Mouse (Mus musculus) forebrain, embryonic 15.5 days (tissue): ENCODE measurements around the gene Zfp65. TPM values are rescaled to one million over a fixed set of nuclear protein-coding genes. Genes with fewer than 3 reads are reported as not detected.
"Not testable (repeated sequence)": the region's sequence is repeated elsewhere in the genome, so short reads cannot be mapped to it uniquely, and the experiment has no call there.

Experiments used
- ATAC-seq: fragments of 200-750 bp; cut with Nextera tagmentation; replicated peaks from 2 replicates; pipeline ENCODE4 v1.8.0; 2017; ENCODE audit warnings: mild to moderate bottlenecking, moderate TSS enrichment, moderate library complexity
- H3K27ac ChIP-seq: fragments of 300-500 bp; sonication (generic); replicated peaks from 2 replicates; pipeline ENCODE4 v1.5.1; 2015; ENCODE audit warnings: mild to moderate bottlenecking, inconsistent platforms
- H3K27me3 ChIP-seq: fragments of 300-500 bp; sonication (generic); 2 replicates; pipeline ENCODE4 v1.6.1; 2015; ENCODE audit warnings: inconsistent platforms
- H3K36me3 ChIP-seq: fragments of 300-500 bp; sonication (generic); 2 replicates; pipeline ENCODE4 v1.6.1; 2015; ENCODE audit warnings: mild to moderate bottlenecking, inconsistent platforms
- H3K4me1 ChIP-seq: fragments of 300-500 bp; sonication (generic); 2 replicates; pipeline ENCODE4 v1.6.1; 2015; ENCODE audit warnings: inconsistent platforms
- H3K4me2 ChIP-seq: fragments of 300-500 bp; sonication (generic); replicated peaks from 2 replicates; pipeline ENCODE4 v1.6.1; 2015; ENCODE audit warnings: mild to moderate bottlenecking, inconsistent platforms
- H3K4me3 ChIP-seq: fragments of 300-500 bp; sonication (generic); 2 replicates; pipeline ENCODE4 v1.5.1; 2015; ENCODE audit warnings: mild to moderate bottlenecking, inconsistent platforms
- H3K9ac ChIP-seq: fragments of 300-500 bp; sonication (generic); replicated peaks from 2 replicates; pipeline ENCODE4 v1.6.1; 2015; ENCODE audit warnings: mild to moderate bottlenecking, inconsistent platforms
- H3K9me3 ChIP-seq: fragments of 300-500 bp; sonication (generic); 2 replicates; pipeline ENCODE4 v1.6.1; 2016; ENCODE audit warnings: inconsistent platforms
- WGBS: fragments of 180-500 bp; shearing (Covaris S2); methylation state at CpG from one replicate; pipeline ENCODE4 v1.1.7; 2015; ENCODE audit warnings: mixed read lengths; 5-methylcytosine and 5-hydroxymethylcytosine counted together
- polyA plus RNA-seq: library from polyadenylated mRNA; unstranded; fragments of >200 nt; fragmentation: Nextera tagmentation; extraction: Ambion mirVana; gene quantifications from 2 replicates; pipeline ENCODE4 v1.2.1, GENCODE M21; 2015

Gene Zfp65
- polyA plus RNA-seq, 1 experiment from 2014 or later: 13.2 TPM

GRCm38 (mm10) chr13:67723848-67724479 lies 5.0 kb downstream of the Zfp65 start:
- ATAC-seq: peak; percentile 93
- Histone ChIP-seq H3K27me3 (no peaks in the 10 kb centered on the region), H3K9me3 (no peaks in the 10 kb centered on the region), H3K36me3 (no peaks in the 10 kb centered on the region), H3K4me1 (peaks cover 22% of the 10 kb centered on the region), H3K4me2 (peak overlapping the region; percentile 86), H3K9ac (peak overlapping the region; percentile 77), H3K4me3 (peak overlapping the region; percentile 96), H3K27ac (peak overlapping the region; percentile 68)
- under 1% methylated on average over 17 of the region's 17 CpGs for WGBS

GRCm38 (mm10) chr13:67686971-67687370 lies 42.0 kb downstream of the Zfp65 start, which contains the start of gene Zfp738:
TSS of gene Zfp738 (minus strand) at chr13:67687071.
- no peaks in the 10 kb centered on the region for H3K27me3 ChIP-seq
- WGBS: 77% methylated on average over 4 of the region's 4 CpGs
- ATAC-seq: no peak

DNA sequence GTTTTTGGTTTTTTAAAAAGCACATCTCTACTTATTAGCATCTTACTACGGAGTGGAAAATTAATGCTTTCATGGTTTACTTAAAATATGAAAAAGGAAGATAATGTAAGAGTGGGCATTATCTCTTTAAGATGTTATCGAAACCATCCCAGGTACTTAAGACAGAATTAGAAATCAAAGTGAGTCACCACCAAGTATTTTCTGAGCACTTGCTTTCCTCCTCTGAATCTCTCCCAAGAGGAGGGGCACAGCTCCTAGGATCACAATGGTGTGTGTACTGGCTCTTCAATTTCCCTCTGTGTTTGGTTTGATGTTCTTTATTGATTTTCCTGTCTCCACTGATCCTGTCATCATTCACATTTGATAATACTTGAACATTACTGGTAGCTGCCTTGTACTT lies 45.1 kb downstream of the Zfp65 start:
- H3K36me3 ChIP-seq, H3K9me3 ChIP-seq, H3K27ac ChIP-seq, H3K27me3 ChIP-seq, H3K4me1 ChIP-seq: not testable (repeated sequence)
- ATAC-seq: peak; percentile 34
- peak overlapping the region; percentile 87 for H3K4me2 ChIP-seq
- H3K4me3 ChIP-seq: peak overlapping the region; percentile 86
- H3K9ac ChIP-seq: 0 out of 2 replicates have a peak overlapping the region, but pooled peaks have one; percentile 79
- 69% methylated on average over 2 of the region's 2 CpGs for WGBS

More at GRCm38 (mm10) chr13:67686971-67687370, 42.0 kb downstream of the Zfp65 start, which contains the start of gene Zfp738:
- Histone ChIP-seq H3K4me2 (no peak within 1 kb of the TSS), H3K9ac (no peak within 1 kb of the TSS), H3K4me1 (peaks cover 8% of the 10 kb centered on the region), H3K36me3 (no peaks in the 10 kb centered on the region), H3K27ac (no peak within 1 kb of the TSS), H3K4me3 (no peak within 1 kb of the TSS), H3K9me3 (no peaks in the 10 kb centered on the region)

DNA sequence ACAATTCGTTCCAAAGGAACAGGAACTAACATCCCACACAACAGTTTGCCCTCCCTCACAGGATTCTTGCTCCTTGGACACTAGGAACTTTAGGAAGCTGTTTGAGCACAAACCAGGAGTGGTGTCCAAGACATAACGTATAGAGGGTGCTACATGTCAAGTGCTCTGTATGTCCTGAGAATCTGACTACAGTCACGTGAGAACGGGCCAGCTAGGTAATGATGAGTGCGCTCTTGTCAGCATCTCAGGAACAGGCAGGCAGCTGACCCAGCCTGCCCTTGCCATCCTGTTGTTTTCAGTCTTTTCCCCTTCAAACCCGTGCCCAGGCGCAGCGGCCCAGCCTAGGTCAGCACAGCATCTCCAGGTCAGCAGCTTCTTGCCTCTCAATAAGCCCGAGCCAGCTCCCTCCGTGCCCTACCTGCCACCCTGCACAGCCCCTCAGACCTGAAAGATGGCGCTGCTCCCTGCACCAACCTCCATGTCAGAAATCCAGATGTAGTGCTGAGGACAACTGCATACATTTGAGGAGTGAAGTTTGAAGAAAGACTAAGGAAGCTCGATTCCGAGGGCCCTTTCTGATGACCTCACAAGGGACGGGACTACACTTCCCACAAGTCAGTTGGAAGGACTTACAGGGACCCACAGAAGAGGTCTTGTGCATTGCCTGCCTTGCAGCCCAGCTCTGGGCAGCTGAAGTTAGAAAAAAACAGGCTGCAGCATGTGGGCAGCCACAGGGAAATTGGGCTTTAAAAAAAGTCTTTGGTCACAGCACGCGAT lies 45.8 kb downstream of the Zfp65 start:
- ATAC-seq: peak; percentile 100

GRCm38 (mm10) chr13:67674902-67675301 lies 54.1 kb downstream of the Zfp65 start:
- Histone ChIP-seq H3K4me2 (no peak overlapping the region), H3K9me3 (no peaks in the 10 kb centered on the region), H3K4me3 (no peak overlapping the region), H3K27ac (no peak overlapping the region), H3K9ac (no peak overlapping the region), H3K27me3 (no peaks in the 10 kb centered on the region), H3K4me1 (no peaks in the 10 kb centered on the region), H3K36me3 (peaks cover 5% of the 10 kb centered on the region)
- no peak for ATAC-seq
- 97% methylated on average over 2 of the region's 2 CpGs for WGBS

More for the DNA sequence above, 45.8 kb downstream of the Zfp65 start:
- H3K4me3 ChIP-seq: peak overlapping the region; percentile 86
- H3K9ac ChIP-seq: peak overlapping the region; percentile 79
- H3K9me3 ChIP-seq, H3K36me3 ChIP-seq, H3K27me3 ChIP-seq, H3K4me1 ChIP-seq, H3K27ac ChIP-seq: not testable (repeated sequence)
- peak overlapping the region; percentile 87 for H3K4me2 ChIP-seq
- WGBS: 9% methylated on average over 16 of the region's 16 CpGs

Other genes with a start within 250 kb of the Zfp65 start
- gene Zfp874b, start 244.9 kb downstream of the Zfp65 start, polyA plus RNA-seq: 3.3 and 3.9 TPM in 2 replicates
- gene Zfp58, start 228.6 kb downstream of the Zfp65 start, polyA plus RNA-seq: 12.3 and 12.6 TPM in 2 replicates
- 0.59 TPM in 1 of 2 replicates, not detected in the other for gene Gm26965, start 203.0 kb downstream of the Zfp65 start, polyA plus RNA-seq
- gene Zfp87, start 203.0 kb downstream of the Zfp65 start, polyA plus RNA-seq: 42.8 and 43.6 TPM in 2 replicates
- gene Zfp748, start 175.3 kb downstream of the Zfp65 start, polyA plus RNA-seq: 15.3 and 16.2 TPM in 2 replicates
- gene Zfp729b, start 119.5 kb downstream of the Zfp65 start, polyA plus RNA-seq: 5.2 and 6.7 TPM in 2 replicates
- 0.17 and 0.46 TPM in 2 replicates for gene Gm49345, start 91.4 kb downstream of the Zfp65 start, polyA plus RNA-seq
- gene Zfp729a, start 91.4 kb downstream of the Zfp65 start, polyA plus RNA-seq: 3.5 and 4.1 TPM in 2 replicates
- 16.2 and 21.1 TPM in 2 replicates for gene Zfp738, start 42.1 kb downstream of the Zfp65 start, polyA plus RNA-seq
- gene Zfp85, start 26.1 kb upstream of the Zfp65 start, polyA plus RNA-seq: 7.1 and 8.6 TPM in 2 replicates
- 2.8 and 3.5 TPM in 2 replicates for gene Zfp493, start 50.5 kb upstream of the Zfp65 start, polyA plus RNA-seq
- gene Zfp273, start 84.6 kb upstream of the Zfp65 start, polyA plus RNA-seq: 13.9 and 14.0 TPM in 2 replicates
- gene Gm10037, start 101.9 kb upstream of the Zfp65 start, polyA plus RNA-seq: 4.6 and 5.2 TPM in 2 replicates
- not detected in 2 replicates for gene BC048507, start 134.2 kb upstream of the Zfp65 start, polyA plus RNA-seq